Mouse (Mus musculus) forebrain, postnatal 0 days (tissue): ENCODE results near the gene Cdc73. TPM values are rescaled to one million over a fixed set of nuclear protein-coding genes. Genes with fewer than 3 reads are reported as not detected.
A peak's percentile ranks its signal among the peaks of the same experiment; 100 is the strongest.

Experiments used
- ATAC-seq: fragments of 200-750 bp; cut with Nextera tagmentation; 2 replicates; pipeline ENCODE4 v1.8.0; 2017; ENCODE audit warnings: mild to moderate bottlenecking, moderate library complexity
- DNase-seq: peaks from one replicate; pipeline ENCODE4 v3.0.0-alpha.2; 2015
- H3K27ac ChIP-seq: fragments of 300-500 bp; sonication (generic); 2 replicates; pipeline ENCODE4 v1.5.1; 2014; ENCODE audit warnings: low read depth, mild to moderate bottlenecking, antibody characterized with exemption, low read length, moderate library complexity, mixed read lengths
- H3K27me3 ChIP-seq: fragments of 300-500 bp; sonication (generic); 2 replicates; pipeline ENCODE4 v1.6.1; 2014; ENCODE audit warnings: mild to moderate bottlenecking, low read length, mixed read lengths; ENCODE audit not compliant: insufficient read depth
- H3K36me3 ChIP-seq: fragments of 300-500 bp; sonication (generic); 2 replicates; pipeline ENCODE4 v1.6.1; 2014; ENCODE audit warnings: mild to moderate bottlenecking, moderate library complexity; ENCODE audit not compliant: insufficient read depth
- H3K4me1 ChIP-seq: fragments of 300-500 bp; sonication (generic); 2 replicates; pipeline ENCODE4 v1.6.1; 2014; ENCODE audit warnings: antibody characterized with exemption; ENCODE audit not compliant: insufficient read depth
- H3K4me2 ChIP-seq: fragments of 300-500 bp; sonication (generic); 2 replicates; pipeline ENCODE4 v1.6.1; 2014; ENCODE audit warnings: low read depth, mild to moderate bottlenecking, moderate library complexity
- H3K4me3 ChIP-seq: fragments of 300-500 bp; sonication (generic); 2 replicates; pipeline ENCODE4 v1.5.1; 2014; ENCODE audit warnings: low read depth, low read length, mixed read lengths
- H3K9ac ChIP-seq: fragments of 300-500 bp; sonication (generic); 2 replicates; pipeline ENCODE4 v1.6.1; 2014; ENCODE audit warnings: mild to moderate bottlenecking
- H3K9me3 ChIP-seq: fragments of 300-500 bp; sonication (generic); 2 replicates; pipeline ENCODE4 v1.6.1; 2016; ENCODE audit warnings: low read length
- CTCF ChIP-seq: sonication (generic); IDR thresholded peaks from 2 replicates; pipeline ENCODE4 v1.5.1; 2016; ENCODE audit warnings: antibody characterized with exemption, control low read depth, low read depth
- WGBS: fragments of 180-500 bp; shearing (Covaris S2); extraction: QIAGEN DNeasy Blood & Tissue Kit; methylation state at CpG from one replicate; pipeline ENCODE4 v1.1.7; 2014; 5-methylcytosine and 5-hydroxymethylcytosine counted together
- polyA plus RNA-seq: library from polyadenylated mRNA; unstranded; fragments of >200 nt; fragmentation: Nextera tagmentation; extraction: Ambion mirVana; gene quantifications from 2 replicates; pipeline ENCODE4 v1.2.1, GENCODE M21; 2015
- total RNA-seq: library from RNA; depleted of rRNA; stranded (reverse); fragments of >200 nt; gene quantifications from 2 replicates; pipeline ENCODE4 v1.2.3, GENCODE M21; 2014

Cdc73 gene
- total and polyA plus RNA-seq, 2 experiments from 2014 or later, result 10.9 to 11.2 TPM

GRCm38 (mm10) chr1:143645386-143645785 lies 57.3 kb downstream of the Cdc73 start:
- no peak for DNase-seq
- 58% methylated on average over 4 of the region's 4 CpGs for WGBS

GRCm38 (mm10) chr1:143644221-143644620 lies 58.5 kb downstream of the Cdc73 start:
- H3K4me2 ChIP-seq, result peak overlapping the region; percentile 20
- peak; percentile 86 for TF ChIP-seq CTCF
- peak overlapping the region; percentile 32 for H3K4me3 ChIP-seq
- no peaks in the 10 kb centered on the region for H3K27me3 ChIP-seq
- no peaks in the 10 kb centered on the region for H3K4me1 ChIP-seq
- H3K27ac ChIP-seq, result no peak overlapping the region
- DNase-seq (peak; percentile 71), ATAC-seq (peak; percentile 49; the same call in 1 of the 2 replicates)
- peaks cover 11% of the 10 kb centered on the region; the same call in 1 of the 2 replicates for H3K36me3 ChIP-seq
- WGBS, result 86% methylated on average over 2 of the region's 2 CpGs
- peak overlapping the region; percentile 31; the same call in 1 of the 2 replicates for H3K9ac ChIP-seq
- no peaks in the 10 kb centered on the region for H3K9me3 ChIP-seq

More at GRCm38 (mm10) chr1:143645386-143645785, 57.3 kb downstream of the Cdc73 start:
- H3K4me3 ChIP-seq, result peak overlapping the region; percentile 21
- TF ChIP-seq CTCF, result no peak
- H3K27me3 ChIP-seq, result no peaks in the 10 kb centered on the region
- H3K36me3 ChIP-seq, result peaks cover 16% of the 10 kb centered on the region; the same call in 1 of the 2 replicates
- peak overlapping the region; percentile 33; the same call in 1 of the 2 replicates for H3K9ac ChIP-seq
- H3K4me1 ChIP-seq, result no peaks in the 10 kb centered on the region
- H3K4me2 ChIP-seq, result peak overlapping the region; percentile 39
- ATAC-seq, result no peak
- H3K27ac ChIP-seq, result no peak overlapping the region
- no peaks in the 10 kb centered on the region for H3K9me3 ChIP-seq

- peak within 1 kb of the TSS; percentile 50 for H3K4me2 ChIP-seq
- H3K9me3 ChIP-seq, result no peaks in the 10 kb centered on the region
- H3K27me3 ChIP-seq, result no peaks in the 10 kb centered on the region
- peak within 1 kb of the TSS; percentile 88 for H3K27ac ChIP-seq
- peak within 1 kb of the TSS; percentile 65 for H3K9ac ChIP-seq
- DNase-seq (peak; percentile 91), ATAC-seq (peak; percentile 94)
- H3K4me3 ChIP-seq, result peak within 1 kb of the TSS; percentile 47
- H3K36me3 ChIP-seq, result no peaks in the 10 kb centered on the region
- no peak for TF ChIP-seq CTCF
- H3K4me1 ChIP-seq, result no peaks in the 10 kb centered on the region
- 9% methylated on average over 15 of the region's 15 CpGs for WGBS
These were observed 61.9 kb downstream of the Cdc73 start, which contains the start of gene B3galt2 for GRCm38 (mm10) chr1:143640650-143641407. TSS of gene B3galt2 (plus strand) at chr1:143640664.

- no peaks in the 10 kb centered on the region for H3K27me3 ChIP-seq
- H3K36me3 ChIP-seq, result no peaks in the 10 kb centered on the region
- 89% methylated on average over 2 of the region's 2 CpGs for WGBS
- DNase-seq (no peak), ATAC-seq (no peak)
- TF ChIP-seq CTCF, result no peak
- H3K9me3 ChIP-seq, result no peaks in the 10 kb centered on the region
- H3K9ac ChIP-seq, result no peak overlapping the region
- H3K4me3 ChIP-seq, result no peak overlapping the region
- H3K4me1 ChIP-seq, result no peaks in the 10 kb centered on the region
- no peak overlapping the region for H3K4me2 ChIP-seq
- no peak overlapping the region for H3K27ac ChIP-seq
These were observed 69.7 kb downstream of the Cdc73 start for GRCm38 (mm10) chr1:143632854-143633587.

GRCm38 (mm10) chr1:143632361-143632760 lies 70.3 kb downstream of the Cdc73 start:
- Histone ChIP-seq H3K27me3 (no peaks in the 10 kb centered on the region), H3K4me3 (no peak overlapping the region), H3K9me3 (no peaks in the 10 kb centered on the region), H3K9ac (no peak overlapping the region), H3K36me3 (no peaks in the 10 kb centered on the region), H3K4me2 (no peak overlapping the region), H3K4me1 (no peaks in the 10 kb centered on the region), H3K27ac (no peak overlapping the region)
- TF ChIP-seq CTCF, result no peak
- ATAC-seq, result no peak
- 74% methylated on average over 1 of the region's 1 CpGs for WGBS
- DNase-seq, result no peak

- no peak overlapping the region for H3K9ac ChIP-seq
- peaks cover 5% of the 10 kb centered on the region; the same call in 1 of the 2 replicates for H3K36me3 ChIP-seq
- 70% methylated on average over 7 of the region's 7 CpGs for WGBS
- no peaks in the 10 kb centered on the region for H3K27me3 ChIP-seq
- H3K9me3 ChIP-seq, result no peaks in the 10 kb centered on the region
- DNase-seq (no peak), ATAC-seq (no peak)
- no peak overlapping the region for H3K4me3 ChIP-seq
- no peak overlapping the region for H3K4me2 ChIP-seq
- H3K27ac ChIP-seq, result no peak overlapping the region
- no peak for TF ChIP-seq CTCF
- no peaks in the 10 kb centered on the region for H3K4me1 ChIP-seq
These were observed 71.4 kb downstream of the Cdc73 start for GRCm38 (mm10) chr1:143631337-143631736.

GRCm38 (mm10) chr1:143622634-143623033 lies 80.1 kb downstream of the Cdc73 start:
- H3K36me3 ChIP-seq, result peaks cover 16% of the 10 kb centered on the region
- no peak overlapping the region for H3K27ac ChIP-seq
- H3K9me3 ChIP-seq, result no peaks in the 10 kb centered on the region
- ATAC-seq (no peak), DNase-seq (no peak)
- no peaks in the 10 kb centered on the region for H3K27me3 ChIP-seq
- H3K4me1 ChIP-seq, result no peaks in the 10 kb centered on the region
- no peak overlapping the region for H3K4me2 ChIP-seq
- 90% methylated on average over 1 of the region's 1 CpGs for WGBS
- H3K9ac ChIP-seq, result no peak overlapping the region
- no peak overlapping the region for H3K4me3 ChIP-seq
- TF ChIP-seq CTCF, result no peak
